Mouse (Mus musculus): ENCODE results near the gene Hectd4.

- TF ChIP-seq CTCF (IDR thresholded peaks at IDR 0.05) (no peak), POLR2A (IDR thresholded peaks at IDR 0.05; ENCODE audit: insufficient read depth, low read depth, low read length) (no peak)
Observed at GRCm38 (mm10) chr5:121399540-121399939, 179.5 kb downstream of the Hectd4 start.

Measured in heart, adult 2 months (tissue).